Mouse (Mus musculus) lung, postnatal 4 days (tissue): ENCODE data around the gene Fads6.
A peak's percentile ranks its signal among the peaks of the same experiment; 100 is the strongest.

ENCODE experiments used
- DNase-seq, 2 experiments: peaks; one replicate each; pipeline ENCODE4 v3.0.0; 2021

Fads6 gene

DNA sequence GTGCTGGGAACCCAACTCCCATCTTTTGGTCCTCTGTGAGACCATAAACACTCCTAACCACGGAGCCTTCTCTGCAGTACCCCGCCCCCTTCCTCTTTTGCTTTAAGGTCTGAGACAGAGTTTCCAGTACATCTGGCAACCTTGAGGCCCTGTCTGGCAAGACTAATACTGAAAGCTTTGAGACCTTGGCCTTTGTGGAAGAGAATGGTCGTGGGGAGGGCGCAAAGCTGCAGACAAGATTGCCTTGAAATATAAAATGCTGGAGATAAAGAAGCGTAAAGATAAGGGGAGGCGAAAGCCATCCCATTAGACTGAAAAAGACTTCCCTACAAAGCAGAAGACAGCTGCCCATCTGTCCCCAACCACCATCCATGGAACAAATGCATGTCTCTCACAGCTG, 22.0 kb downstream of the Fads6 start:
- no peak for DNase-seq

- DNase-seq, result no peak
Measured at GRCm38 (mm10) chr11:115274771-115275170, 22.7 kb downstream of the Fads6 start.

GRCm38 (mm10) chr11:115274178-115274577, 23.3 kb downstream of the Fads6 start:
- no peak for DNase-seq

DNA sequence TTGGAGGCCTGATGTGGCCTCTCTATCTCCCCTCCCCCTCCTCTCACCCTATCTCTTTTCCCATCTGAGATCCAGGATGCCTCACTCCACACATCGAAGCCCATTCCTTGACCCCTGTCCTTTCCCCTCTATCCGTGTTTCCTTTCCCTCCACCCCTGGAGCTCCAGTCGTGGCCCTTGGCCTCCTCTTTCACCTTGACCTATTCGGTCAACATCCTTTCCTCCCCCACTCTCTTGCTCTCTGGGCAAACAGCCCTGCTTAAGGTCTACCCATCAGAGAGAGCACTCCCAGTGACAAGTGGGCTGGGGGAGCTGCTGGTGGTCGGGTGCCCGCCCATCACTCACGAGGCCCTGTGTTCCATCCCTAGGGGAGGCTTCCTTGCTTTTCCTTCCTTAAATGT, 23.7 kb downstream of the Fads6 start:
- no peak for DNase-seq

DNA sequence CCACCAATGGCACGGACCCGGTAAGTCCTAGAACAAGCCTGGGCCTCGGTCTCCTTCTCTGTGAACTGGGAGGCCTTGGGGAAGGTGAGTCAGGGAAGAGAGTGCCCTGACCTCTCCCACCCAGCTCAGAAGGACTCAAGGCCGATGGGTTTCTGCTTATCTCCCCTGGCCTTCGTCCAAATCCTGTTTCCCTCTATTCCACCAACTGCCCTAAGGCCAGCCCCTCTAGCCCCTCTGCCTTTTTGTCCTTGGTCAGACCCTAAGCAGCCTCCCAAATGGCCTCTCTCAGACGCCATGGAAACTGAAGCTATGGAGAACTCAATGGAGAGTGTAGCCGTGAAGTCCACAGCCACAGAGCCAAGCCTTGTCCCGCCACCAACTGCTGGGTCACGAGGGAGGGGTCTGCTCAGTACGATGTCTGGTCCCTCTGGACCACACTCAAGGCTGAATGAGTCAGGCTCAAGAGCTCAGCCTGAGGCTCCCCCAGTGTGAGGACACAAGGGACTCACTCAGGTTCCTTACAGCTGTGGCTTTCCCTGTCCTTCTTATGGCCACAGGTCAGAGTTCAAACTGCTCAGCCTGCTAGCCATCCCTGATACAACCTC, 24.5 kb downstream of the Fads6 start:
- DNase-seq, result no peak

DNA sequence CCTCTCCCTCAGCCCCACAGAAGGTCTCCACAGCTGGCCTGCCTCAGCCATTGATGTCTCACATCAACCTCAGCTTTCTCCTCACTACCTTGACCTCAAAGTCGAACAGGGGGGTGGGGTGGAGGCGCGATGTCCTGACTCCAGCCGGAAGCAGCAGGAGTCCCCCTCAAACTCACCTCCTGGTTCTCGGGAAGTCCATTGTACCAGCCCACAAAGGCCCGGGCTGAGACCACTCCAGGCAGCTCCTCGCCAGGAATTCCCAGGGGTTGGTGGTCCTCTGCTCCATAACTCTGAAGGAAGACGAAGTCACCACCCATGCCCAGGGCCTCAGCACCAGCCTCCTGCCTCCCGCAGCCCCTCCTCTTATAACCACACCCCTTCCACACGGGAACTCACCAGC, 26.0 kb downstream of the Fads6 start:
- no peak for DNase-seq

DNA sequence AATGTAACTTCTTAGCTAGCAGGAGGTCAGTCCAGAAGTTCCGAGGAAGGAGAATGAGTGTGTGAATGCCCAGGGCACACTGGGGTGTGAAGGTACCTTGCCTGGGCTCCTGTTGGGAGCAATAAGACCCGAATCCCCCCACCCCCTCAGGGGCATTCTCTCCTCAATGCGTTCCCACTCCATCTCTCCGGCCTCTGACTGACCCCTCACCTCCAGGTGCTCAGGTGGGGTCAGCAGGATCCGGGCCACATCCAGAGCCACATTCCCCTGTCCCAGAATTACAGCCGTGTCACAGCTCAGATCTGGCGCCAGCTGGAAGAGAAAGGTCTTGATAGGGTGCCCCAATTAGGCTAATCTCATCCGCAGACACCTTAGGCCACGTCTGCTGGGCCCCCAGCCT, 26.4 kb downstream of the Fads6 start:
- no peak for DNase-seq

- DNase-seq, result peak; percentile 75 to 87
Measured at GRCm38 (mm10) chr11:115270148-115270861, 27.2 kb downstream of the Fads6 start.

GRCm38 (mm10) chr11:115269330-115270066, 28.0 kb downstream of the Fads6 start:
- DNase-seq, result no peak

DNA sequence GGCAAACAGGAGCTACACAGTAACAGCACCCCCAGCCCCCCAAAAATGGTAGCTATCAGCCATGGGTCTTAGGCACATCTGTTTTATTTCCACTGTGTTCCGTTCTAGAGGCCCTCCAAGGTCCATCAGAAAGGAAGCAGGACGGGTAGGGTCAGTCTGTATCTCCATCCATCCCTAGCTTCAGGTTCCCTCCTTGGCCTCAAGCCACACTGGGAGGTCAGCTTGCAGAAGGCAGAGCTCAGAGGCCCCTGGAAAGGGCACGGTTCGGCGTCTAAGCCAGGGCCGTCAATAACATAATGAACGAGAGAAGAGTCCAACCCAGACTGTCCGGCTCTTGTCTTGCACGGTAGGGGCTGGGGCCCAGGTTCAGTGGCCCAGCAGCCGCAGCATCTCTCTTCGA, 29.5 kb downstream of the Fads6 start:
- no peak for DNase-seq

DNA sequence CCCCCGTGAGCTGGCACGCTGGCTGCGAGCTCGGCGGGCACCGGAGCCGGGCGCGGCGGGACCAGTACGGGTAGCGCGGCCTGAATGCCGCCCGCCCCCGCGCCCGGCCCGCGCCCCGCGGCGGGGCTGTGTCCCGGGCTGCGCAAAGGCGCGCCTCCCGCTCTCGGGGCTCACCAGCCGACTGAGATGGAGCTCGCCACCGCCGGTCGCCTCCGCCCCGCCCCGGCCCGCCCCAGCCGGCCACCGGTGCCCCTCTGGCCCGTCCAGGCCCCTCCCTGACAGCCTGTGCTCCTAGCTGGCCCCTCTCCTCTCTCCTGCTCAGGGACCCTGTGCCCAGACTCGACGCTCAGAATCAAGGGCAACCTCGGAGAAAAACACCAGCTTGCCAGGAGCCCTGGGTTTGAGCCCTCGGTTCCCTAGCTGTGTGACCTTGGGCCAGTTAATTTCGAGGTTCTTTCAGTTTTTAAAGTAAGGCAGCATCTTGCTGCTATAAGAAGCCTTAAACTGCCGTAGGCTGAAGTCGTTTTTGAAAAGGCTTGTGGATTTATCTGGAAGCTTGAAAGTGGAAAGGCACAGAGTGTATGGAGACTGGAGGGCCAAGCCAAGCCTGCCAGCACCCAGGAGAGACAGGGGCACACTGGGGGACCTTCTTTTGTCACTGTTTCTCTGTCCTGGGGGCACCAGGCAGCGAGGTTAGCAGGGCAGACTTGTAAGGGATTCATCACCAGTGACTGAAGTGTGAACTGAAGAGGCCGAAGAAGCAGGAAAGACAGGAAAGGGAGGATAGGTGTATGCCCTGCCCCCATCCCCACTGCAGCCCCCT, 30.2 kb downstream of the Fads6 start, which contains the start of gene Grin2c:
Grin2c (minus strand) TSS at position 183 of the 823 bp plus-strand sequence.
- no peak for DNase-seq

DNA sequence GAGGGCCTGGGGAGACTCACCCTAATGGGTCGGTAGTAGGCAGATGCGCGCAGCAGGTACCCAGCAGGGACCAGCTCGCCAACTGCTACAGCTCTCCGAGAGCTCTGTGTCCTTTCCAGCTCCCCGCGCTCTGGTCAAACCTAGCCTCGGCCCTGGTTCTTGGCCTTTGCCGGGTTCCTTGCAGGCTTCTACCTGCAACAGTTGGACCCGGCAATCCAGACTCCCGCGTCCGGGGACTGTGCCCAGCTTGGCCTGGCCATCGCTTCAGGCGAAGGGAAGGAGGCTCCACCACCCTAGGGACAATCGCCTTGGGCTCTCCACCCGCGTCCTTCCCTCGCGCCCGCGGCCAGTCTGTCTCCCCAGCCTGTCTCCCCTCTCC, 31.1 kb downstream of the Fads6 start:
- DNase-seq, result no peak

GRCm38 (mm10) chr11:115265771-115266399, 31.6 kb downstream of the Fads6 start:
- no peak for DNase-seq

GRCm38 (mm10) chr11:115264862-115265668, 32.4 kb downstream of the Fads6 start:
- no peak for DNase-seq

DNA sequence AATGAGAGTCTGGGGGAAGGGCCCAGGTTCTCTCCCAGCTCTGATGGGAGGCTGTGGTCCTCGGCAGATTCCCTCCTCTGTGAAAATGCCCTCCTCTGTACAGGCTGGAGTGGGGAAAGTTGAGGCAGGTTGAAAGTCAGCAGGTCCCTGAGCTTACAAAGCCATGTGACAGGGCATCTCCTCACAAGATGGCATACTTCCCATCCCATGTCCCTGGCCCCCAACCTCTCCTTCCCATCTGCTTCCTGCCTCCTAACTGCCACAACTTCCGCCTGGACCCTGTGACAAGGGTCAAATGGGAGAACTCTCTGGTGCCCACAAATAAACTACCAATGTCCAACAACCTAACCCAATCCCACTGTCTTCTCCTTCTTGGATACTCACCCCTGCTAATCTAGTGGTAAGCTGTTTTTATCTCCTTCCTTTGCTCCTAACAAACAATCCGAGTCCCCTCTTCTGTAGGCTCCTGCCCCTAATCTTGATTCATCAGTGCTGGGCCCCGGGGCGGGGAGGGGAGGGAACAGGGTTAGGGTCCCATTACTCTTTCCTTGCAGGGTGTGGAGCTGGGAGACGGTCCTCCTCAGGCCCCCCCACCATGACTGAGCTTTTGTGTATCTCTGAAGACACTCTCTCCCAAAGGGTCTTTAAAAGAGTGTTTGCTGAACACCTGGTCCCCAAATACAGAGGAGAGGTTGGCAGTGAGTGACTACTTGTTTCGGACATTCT, 33.2 kb downstream of the Fads6 start:
- DNase-seq, result no peak

- no peak for DNase-seq
Measured at GRCm38 (mm10) chr11:115262954-115263353, 34.5 kb downstream of the Fads6 start.

DNA sequence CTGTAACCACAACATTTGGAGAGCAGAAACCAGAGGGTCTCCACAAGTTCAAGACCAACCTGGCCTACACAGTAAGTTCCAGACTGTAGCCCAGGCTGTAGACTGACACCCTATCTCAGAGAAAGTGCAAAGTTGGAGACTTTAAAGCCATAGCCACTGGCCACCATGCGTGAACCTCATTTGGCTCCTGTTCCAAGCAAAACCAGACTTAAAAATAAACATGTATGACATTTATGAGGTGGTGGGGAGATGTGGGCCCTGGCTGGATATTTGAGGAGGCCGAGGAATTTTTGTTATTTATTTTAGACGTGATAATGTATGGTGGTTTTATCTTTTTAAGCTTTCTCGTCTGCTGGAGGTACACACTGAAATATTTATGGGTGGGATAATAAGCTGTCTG, 38.3 kb downstream of the Fads6 start:
- peak in 1 of 2 experiments; percentile 55 for DNase-seq

DNA sequence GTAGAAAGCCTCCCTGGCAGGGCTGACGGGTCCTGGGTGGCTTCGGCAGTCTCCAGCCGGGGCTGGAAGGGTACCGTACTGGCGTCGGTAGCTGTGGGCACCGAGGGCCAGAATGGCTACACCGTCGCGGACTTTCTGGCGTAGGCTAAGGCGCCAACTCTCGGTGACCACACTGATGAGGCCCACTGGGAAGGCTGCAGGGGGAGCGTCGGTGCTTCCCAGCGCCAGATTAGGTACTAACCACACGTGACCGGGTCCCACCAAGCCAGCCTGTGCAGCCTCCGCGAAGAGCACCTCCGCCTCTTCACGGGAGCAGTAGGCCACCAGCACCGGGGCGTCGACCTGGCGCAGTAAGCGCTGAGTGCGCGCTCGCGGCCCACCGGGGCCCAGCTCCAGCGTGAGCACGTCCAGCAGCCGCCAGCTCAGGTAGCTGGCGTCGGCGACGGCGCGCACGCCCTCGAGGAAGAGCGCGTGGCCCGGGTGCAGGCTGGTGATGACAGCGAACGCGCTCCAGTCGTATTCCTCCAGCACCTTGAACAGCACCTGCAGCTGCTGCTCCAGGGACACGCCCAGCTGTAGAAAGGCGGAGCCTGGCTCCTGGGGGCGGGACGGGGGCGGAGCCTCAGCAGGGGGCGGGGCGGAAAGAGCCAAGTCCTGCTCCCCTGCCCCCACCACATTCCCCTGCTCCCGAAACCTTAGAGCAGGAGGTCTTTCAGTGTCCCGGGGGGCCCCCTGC, 39.5 kb downstream of the Fads6 start:
- DNase-seq, result no peak

DNA sequence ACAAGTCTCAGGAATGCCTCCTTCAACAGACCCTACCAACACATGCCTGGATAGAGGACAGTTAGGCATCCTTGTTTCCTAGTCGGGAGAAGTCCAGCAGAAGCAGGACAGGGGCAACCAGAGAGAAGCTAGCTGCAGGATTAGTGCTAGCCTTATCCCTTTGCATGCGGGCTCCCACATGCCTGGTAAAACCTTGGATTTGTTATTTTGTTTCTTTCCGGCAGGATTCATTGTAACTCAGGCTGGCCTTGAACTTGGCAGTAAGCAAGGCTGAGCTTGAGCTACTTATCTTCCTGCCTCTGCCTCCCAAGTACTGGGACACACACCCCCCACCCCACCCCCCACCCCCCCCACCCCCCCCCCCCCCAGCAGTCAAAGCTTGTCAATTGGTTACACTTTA, 46.2 kb downstream of the Fads6 start:
- DNase-seq, result no peak

DNA sequence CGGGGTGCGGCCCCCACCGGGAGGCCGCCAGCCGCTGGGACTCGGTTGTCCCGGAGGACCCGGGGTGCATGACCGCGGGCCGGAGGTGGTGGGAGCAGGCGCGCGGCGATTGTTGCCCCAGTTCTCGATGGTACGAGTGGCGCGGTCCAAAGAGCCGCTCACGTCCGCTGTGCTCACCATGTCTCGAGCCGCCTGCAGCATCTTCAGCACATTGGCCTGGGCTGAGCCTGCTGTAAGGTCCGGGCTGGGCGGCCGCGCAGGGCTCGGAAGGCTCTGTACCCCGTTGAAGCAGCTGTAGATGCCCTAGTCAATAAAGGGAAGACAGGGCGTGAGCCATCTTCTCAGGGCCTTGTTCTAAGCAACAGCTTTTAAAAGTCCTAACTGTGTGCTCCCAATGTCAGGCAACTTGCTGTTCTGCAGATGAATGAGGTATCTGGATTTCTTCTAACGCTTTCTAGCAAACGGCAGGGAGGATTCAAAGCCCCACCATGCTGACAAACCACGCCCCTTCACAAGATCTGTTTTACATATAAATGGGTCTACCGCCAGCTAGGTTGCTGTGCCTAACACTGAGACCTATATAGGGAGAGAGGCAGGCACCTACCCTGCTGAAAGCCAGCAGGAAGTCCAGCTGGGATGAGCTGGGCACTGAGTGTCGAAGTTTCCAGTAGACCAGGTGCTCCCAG, 46.9 kb downstream of the Fads6 start:
- no peak for DNase-seq
